Mouse (Mus musculus): Measurements from ENCODE around the gene Fam187b. TPM values are rescaled to one million over a fixed set of nuclear protein-coding genes. Genes with fewer than 3 reads are reported as not detected.
A peak's percentile ranks its signal among the peaks of the same experiment; 100 is the strongest.

Gene Fam187b
- polyA plus RNA-seq, 1 experiment from 2014 or later, result 1.1 TPM

DNA sequence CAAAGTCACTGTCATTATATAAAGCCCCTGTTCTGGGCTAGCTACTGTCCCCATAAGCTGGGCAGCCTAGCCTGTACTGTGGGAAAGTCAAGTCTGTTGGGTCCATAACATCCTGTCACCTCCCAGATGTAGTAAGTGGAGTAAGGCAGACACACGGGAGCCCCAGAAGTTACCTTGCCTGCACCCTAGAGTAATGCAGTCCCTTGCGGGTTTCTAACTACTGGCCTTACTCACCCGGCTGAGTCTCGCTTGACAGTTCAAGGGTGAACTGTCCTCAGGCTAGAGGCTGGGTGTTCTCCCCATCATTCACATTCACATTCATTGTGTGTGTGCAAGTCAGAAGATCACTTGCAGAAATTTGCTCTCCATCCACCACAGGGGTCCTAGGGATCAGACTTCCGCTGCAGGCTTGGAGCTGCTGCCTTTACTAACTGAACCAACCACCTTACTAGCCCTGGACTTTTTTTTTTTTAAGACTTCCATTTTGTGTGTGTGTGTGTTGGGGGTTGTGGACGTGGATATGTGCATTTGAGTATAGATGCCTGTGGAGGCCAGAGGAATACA, 13.7 kb upstream of the Fam187b start:
- peaks cover 24% of the 10 kb centered on the region for H3K36me3 ChIP-seq
- H3K9ac ChIP-seq (replicated peaks), result no peak overlapping the region
- H3K4me2 ChIP-seq, result no peak overlapping the region
- H3K27me3 ChIP-seq, result no peaks in the 10 kb centered on the region
- no peaks in the 10 kb centered on the region for H3K9me3 ChIP-seq
- peaks cover 14% of the 10 kb centered on the region for H3K4me1 ChIP-seq (replicated peaks)
- no peak overlapping the region for H3K27ac ChIP-seq
- no peak for ATAC-seq (ENCODE audit: insufficient number of reproducible peaks, insufficient read depth, low FRiP score, low TSS enrichment, low read depth)
- H3K4me3 ChIP-seq (replicated peaks), result no peak overlapping the region
- WGBS, result 89% methylated on average over 6 of the region's 6 CpGs

GRCm38 (mm10) chr7:30962862-30963261, 10.7 kb upstream of the Fam187b start:
- H3K27me3 ChIP-seq, result no peaks in the 10 kb centered on the region
- H3K36me3 ChIP-seq, result peaks cover 20% of the 10 kb centered on the region
- H3K9me3 ChIP-seq, result no peaks in the 10 kb centered on the region
- WGBS, result 91% methylated on average over 5 of the region's 5 CpGs
- H3K4me2 ChIP-seq, result no peak overlapping the region
- no peak overlapping the region for H3K9ac ChIP-seq (replicated peaks)
- H3K27ac ChIP-seq, result no peak overlapping the region
- peaks cover 6% of the 10 kb centered on the region for H3K4me1 ChIP-seq (replicated peaks)
- no peak for ATAC-seq (ENCODE audit: insufficient number of reproducible peaks, insufficient read depth, low FRiP score, low TSS enrichment, low read depth)
- H3K4me3 ChIP-seq (replicated peaks), result no peak overlapping the region

DNA sequence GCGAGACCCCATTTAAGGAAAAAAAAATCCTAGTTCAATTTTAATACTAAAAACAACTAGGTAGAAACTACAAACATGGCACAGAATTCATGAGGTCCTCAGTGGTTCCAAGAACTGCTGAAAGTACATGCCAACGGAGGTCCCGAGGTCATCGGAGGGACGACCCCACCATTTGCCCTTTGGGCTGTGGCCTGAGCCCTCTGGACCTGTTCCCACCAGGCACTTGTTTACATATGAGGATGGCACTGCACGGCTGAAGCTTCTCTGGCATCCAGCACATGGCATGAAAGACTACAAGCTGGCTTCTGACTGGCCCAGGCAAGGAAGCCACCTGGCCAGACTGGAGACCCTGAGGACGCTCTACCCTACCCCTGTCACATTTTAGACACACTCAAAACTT, 9.2 kb upstream of the Fam187b start:
- Histone ChIP-seq H3K27me3 (no peaks in the 10 kb centered on the region), H3K4me2 (no peak overlapping the region), H3K36me3 (peaks cover 12% of the 10 kb centered on the region; the same call in 1 of the 2 replicates), H3K9ac (replicated peaks) (no peak overlapping the region), H3K4me1 (replicated peaks) (no peaks in the 10 kb centered on the region), H3K9me3 (no peaks in the 10 kb centered on the region), H3K4me3 (replicated peaks) (no peak overlapping the region), H3K27ac (no peak overlapping the region)
- no peak for ATAC-seq (ENCODE audit: insufficient number of reproducible peaks, insufficient read depth, low FRiP score, low TSS enrichment, low read depth)
- 88% methylated on average over 7 of the region's 7 CpGs for WGBS

GRCm38 (mm10) chr7:30965677-30966076, 7.9 kb upstream of the Fam187b start:
- Histone ChIP-seq H3K36me3 (peaks cover 9% of the 10 kb centered on the region; the same call in 1 of the 2 replicates), H3K27me3 (no peaks in the 10 kb centered on the region), H3K9me3 (no peaks in the 10 kb centered on the region), H3K4me2 (no peak overlapping the region), H3K4me1 (replicated peaks) (no peaks in the 10 kb centered on the region), H3K9ac (replicated peaks) (no peak overlapping the region), H3K4me3 (replicated peaks) (no peak overlapping the region), H3K27ac (no peak overlapping the region)
- ATAC-seq (ENCODE audit: insufficient number of reproducible peaks, insufficient read depth, low FRiP score, low TSS enrichment, low read depth), result no peak
- WGBS, result 88% methylated on average over 14 of the region's 14 CpGs

DNA sequence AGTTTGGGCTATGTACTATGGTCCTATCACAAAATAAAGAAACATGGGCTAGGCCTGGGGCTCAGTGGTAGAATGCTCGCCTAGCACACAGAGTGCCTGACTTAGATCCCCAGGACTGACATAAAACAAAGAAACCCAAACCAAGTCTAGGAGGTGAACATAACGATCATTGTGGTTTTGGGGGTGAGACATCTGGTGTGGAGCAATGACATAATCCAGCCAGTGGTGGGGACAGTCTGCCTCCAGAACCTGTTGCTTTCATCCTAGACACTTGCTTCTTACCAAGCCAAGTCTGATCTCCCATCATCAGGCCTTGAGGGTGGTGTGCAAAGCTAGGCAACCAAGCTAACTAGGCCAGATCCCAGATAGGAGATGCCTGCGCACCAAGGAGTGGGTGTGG, 6.9 kb upstream of the Fam187b start:
- Histone ChIP-seq H3K27me3 (peaks cover 3% of the 10 kb centered on the region; the same call in 1 of the 2 replicates), H3K4me1 (replicated peaks) (no peaks in the 10 kb centered on the region), H3K36me3 (peaks cover 6% of the 10 kb centered on the region; the same call in 1 of the 2 replicates), H3K9me3 (no peaks in the 10 kb centered on the region), H3K4me2 (no peak overlapping the region), H3K9ac (replicated peaks) (no peak overlapping the region), H3K27ac (no peak overlapping the region), H3K4me3 (replicated peaks) (no peak overlapping the region)
- no peak for ATAC-seq (ENCODE audit: insufficient number of reproducible peaks, insufficient read depth, low FRiP score, low TSS enrichment, low read depth)
- 63% methylated on average over 3 of the region's 3 CpGs for WGBS

GRCm38 (mm10) chr7:30968611-30969010, 5.0 kb upstream of the Fam187b start:
- Histone ChIP-seq H3K9me3 (no peaks in the 10 kb centered on the region), H3K27ac (no peak overlapping the region), H3K36me3 (peaks cover 6% of the 10 kb centered on the region; the same call in 1 of the 2 replicates), H3K4me3 (replicated peaks) (no peak overlapping the region), H3K9ac (replicated peaks) (no peak overlapping the region), H3K4me2 (no peak overlapping the region), H3K27me3 (peaks cover 22% of the 10 kb centered on the region), H3K4me1 (replicated peaks) (peaks cover 4% of the 10 kb centered on the region; the same call in 1 of the 2 replicates)
- 93% methylated on average over 8 of the region's 8 CpGs for WGBS
- no peak for ATAC-seq (ENCODE audit: insufficient number of reproducible peaks, insufficient read depth, low FRiP score, low TSS enrichment, low read depth)

DNA sequence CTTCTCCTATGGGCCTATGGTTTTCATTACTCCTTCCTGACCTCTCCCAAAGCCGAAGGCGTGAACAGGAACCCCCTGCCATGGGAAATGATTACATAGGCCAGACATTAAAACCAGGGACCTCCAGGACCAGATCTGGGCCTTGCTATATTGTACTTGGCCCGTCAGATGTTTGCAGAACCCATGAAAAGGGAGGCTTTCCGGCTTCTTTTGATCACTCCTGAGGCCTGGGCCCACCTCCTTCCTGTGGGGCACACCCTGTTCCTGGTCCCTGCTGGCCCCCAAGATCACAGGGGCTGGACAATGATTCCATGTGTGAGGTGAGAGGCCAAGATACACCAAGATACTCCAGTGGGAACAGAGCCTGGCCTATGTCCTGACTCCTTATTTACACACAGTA, 4.4 kb upstream of the Fam187b start:
- Histone ChIP-seq H3K9ac (replicated peaks) (no peak overlapping the region), H3K4me3 (replicated peaks) (no peak overlapping the region), H3K27ac (no peak overlapping the region), H3K36me3 (peaks cover 6% of the 10 kb centered on the region; the same call in 1 of the 2 replicates), H3K27me3 (peaks cover 24% of the 10 kb centered on the region), H3K4me2 (no peak overlapping the region), H3K9me3 (no peaks in the 10 kb centered on the region), H3K4me1 (replicated peaks) (peaks cover 6% of the 10 kb centered on the region; the same call in 1 of the 2 replicates)
- 70% methylated on average over 4 of the region's 4 CpGs for WGBS
- no peak for ATAC-seq (ENCODE audit: insufficient number of reproducible peaks, insufficient read depth, low FRiP score, low TSS enrichment, low read depth)

DNA sequence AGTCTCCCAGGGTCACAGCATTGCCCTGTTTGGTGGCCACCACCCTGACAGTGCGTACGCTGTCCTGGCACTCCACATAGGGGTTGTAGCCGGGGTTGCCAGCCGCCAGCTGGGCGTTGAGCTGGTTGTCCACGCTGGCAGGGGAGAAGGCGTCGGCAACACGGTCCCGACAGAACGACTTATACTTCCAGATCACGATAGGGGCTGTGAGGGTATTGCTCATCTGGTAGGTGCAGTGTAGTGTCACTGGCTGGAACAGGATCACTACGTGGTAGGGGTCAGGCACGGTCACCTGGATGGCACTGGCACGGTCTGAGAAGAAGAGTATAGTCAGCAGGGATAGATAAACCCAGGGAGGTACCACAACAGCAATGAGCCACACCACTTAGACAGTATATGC, 1.7 kb upstream of the Fam187b start:
- peaks cover 6% of the 10 kb centered on the region; the same call in 1 of the 2 replicates for H3K4me1 ChIP-seq (replicated peaks)
- 87% methylated on average over 15 of the region's 15 CpGs for WGBS
- H3K9ac ChIP-seq (replicated peaks), result no peak overlapping the region; the same call in 1 of the 2 replicates
- no peaks in the 10 kb centered on the region for H3K9me3 ChIP-seq
- H3K36me3 ChIP-seq, result peaks cover 6% of the 10 kb centered on the region; the same call in 1 of the 2 replicates
- no peak for ATAC-seq (ENCODE audit: insufficient number of reproducible peaks, insufficient read depth, low FRiP score, low TSS enrichment, low read depth)
- H3K4me2 ChIP-seq, result peak overlapping the region; percentile 67
- peak overlapping the region; percentile 51 for H3K4me3 ChIP-seq (replicated peaks)
- no peak overlapping the region for H3K27ac ChIP-seq
- H3K27me3 ChIP-seq, result peaks cover 24% of the 10 kb centered on the region

GRCm38 (mm10) chr7:30972426-30973250, 952 bp upstream of the Fam187b start:
- Histone ChIP-seq H3K4me3 (replicated peaks) (peak overlapping the region; percentile 51), H3K27ac (no peak overlapping the region), H3K4me2 (peak overlapping the region; percentile 67), H3K9ac (replicated peaks) (peak overlapping the region; percentile 60), H3K9me3 (no peaks in the 10 kb centered on the region), H3K36me3 (peaks cover 6% of the 10 kb centered on the region; the same call in 1 of the 2 replicates), H3K27me3 (peaks cover 24% of the 10 kb centered on the region), H3K4me1 (replicated peaks) (peaks cover 6% of the 10 kb centered on the region; the same call in 1 of the 2 replicates)
- WGBS, result 4% methylated on average over 41 of the region's 41 CpGs
- no peak for ATAC-seq (ENCODE audit: insufficient number of reproducible peaks, insufficient read depth, low FRiP score, low TSS enrichment, low read depth)

DNA sequence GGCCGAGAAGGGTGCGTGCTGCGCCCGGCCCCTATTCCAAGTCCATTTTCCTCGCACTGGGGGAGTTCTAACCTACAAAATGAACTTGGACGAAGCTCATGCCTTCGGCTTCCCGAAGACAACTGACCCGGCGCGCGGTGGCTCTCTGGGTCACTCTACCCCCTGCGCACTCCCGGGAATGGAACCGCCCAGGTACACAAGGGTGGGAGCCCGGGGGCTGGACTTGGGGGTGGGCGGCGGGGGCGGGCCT, 414 bp upstream of the Fam187b start, which contains the start of gene Lsr:
Gene Lsr (minus strand): TSS at position 214 of the 250 bp plus-strand sequence.
- H3K4me3 ChIP-seq (replicated peaks), result peak within 1 kb of the TSS; percentile 51
- no peaks in the 10 kb centered on the region for H3K9me3 ChIP-seq
- under 1% methylated on average over 19 of the region's 19 CpGs for WGBS
- peaks cover 6% of the 10 kb centered on the region; the same call in 1 of the 2 replicates for H3K36me3 ChIP-seq
- peak; percentile 32; the same call in 1 of the 2 replicates for ATAC-seq (ENCODE audit: insufficient number of reproducible peaks, insufficient read depth, low FRiP score, low TSS enrichment, low read depth)
- peaks cover 24% of the 10 kb centered on the region for H3K27me3 ChIP-seq
- no peak within 1 kb of the TSS for H3K27ac ChIP-seq
- H3K4me1 ChIP-seq (replicated peaks), result peaks cover 6% of the 10 kb centered on the region; the same call in 1 of the 2 replicates
- H3K9ac ChIP-seq (replicated peaks), result peak within 1 kb of the TSS; percentile 60
- H3K4me2 ChIP-seq, result peak within 1 kb of the TSS; percentile 67

- no peak overlapping the region for H3K4me3 ChIP-seq (replicated peaks)
- H3K9me3 ChIP-seq, result peaks cover 3% of the 10 kb centered on the region; the same call in 1 of the 2 replicates
- no peak overlapping the region for H3K4me2 ChIP-seq
- 88% methylated on average over 4 of the region's 4 CpGs for WGBS
- no peak for ATAC-seq (ENCODE audit: insufficient number of reproducible peaks, insufficient read depth, low FRiP score, low TSS enrichment, low read depth)
- no peaks in the 10 kb centered on the region for H3K27me3 ChIP-seq
- no peaks in the 10 kb centered on the region for H3K36me3 ChIP-seq
- H3K4me1 ChIP-seq (replicated peaks), result no peaks in the 10 kb centered on the region
- H3K27ac ChIP-seq, result no peak overlapping the region
- no peak overlapping the region for H3K9ac ChIP-seq (replicated peaks)
Observed at GRCm38 (mm10) chr7:30981703-30982102, 8.1 kb downstream of the Fam187b start.

Data from limb, embryonic 12.5 days (tissue).